ENCODE assay signal across 21 mouse cellular contexts in the genomic region with DNA sequence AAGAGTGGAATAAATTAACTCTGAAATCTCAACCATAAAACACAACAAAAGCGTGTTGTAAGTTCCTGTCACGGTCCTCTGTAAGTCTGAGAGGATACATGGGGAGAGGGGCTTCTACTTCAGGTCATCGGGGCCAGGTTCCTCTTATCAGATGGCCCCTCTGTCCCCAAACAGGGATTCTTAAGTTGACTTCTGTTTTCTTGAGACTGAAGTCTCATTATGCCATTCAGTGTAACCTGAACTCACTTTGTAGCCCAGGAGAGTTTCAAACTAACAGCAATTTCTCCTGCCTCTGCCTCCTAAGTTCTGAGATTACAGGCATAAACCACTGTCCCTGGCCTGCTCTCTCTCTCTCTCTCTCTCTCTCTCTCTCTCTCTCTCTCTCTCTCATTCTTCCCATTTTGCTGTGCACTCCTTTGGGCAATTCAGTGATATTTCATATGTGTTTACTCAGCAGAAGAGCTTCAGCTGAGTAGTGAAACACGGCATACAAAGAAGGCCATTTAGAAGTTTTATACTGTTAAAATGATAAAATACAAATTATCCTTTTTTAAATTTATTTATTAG. TPM values are rescaled to one million over a fixed set of nuclear protein-coding genes. Genes with fewer than 3 reads are reported as not detected.
DNase-seq lines count a peak whose midpoint lies in the region; ATAC-seq and TF ChIP-seq lines count a peak whose summit lies in the region.
"Had no signal": no experiment of that assay in that cellular context is flagged by ENCODE, and none has a peak within 500 bp of the region (broad histone marks: within the 10 kb centered on the region; RNA-seq: fewer than 3 reads in every experiment).

No protein-coding gene starts in this region.

- TF ChIP-seq RAD21 in MEL (IDR thresholded peaks at IDR 0.05; ENCODE audit: low read depth, low read length) = no peak

- TF ChIP-seq POLR2A in MEL (IDR thresholded peaks at IDR 0.05; ENCODE audit: control insufficient read depth in 1 of 2, insufficient read depth in 1 of 2, low read depth in 1 of 2, low read length in 2 of 2, poor library complexity in 1 of 2) = no peak

- H3K4me1 ChIP-seq in heart, embryonic 12.5 days (replicated peaks) = peaks cover 24% of the 10 kb centered on the region
- peaks cover 31 to 41% of the 10 kb centered on the region in 2 experiments for H3K4me1 ChIP-seq in MEL (ENCODE audit: control insufficient read depth in 1 of 2, insufficient read depth in 2 of 2, low read length in 2 of 2)
- peaks cover 92% of the 10 kb centered on the region for H3K4me1 ChIP-seq in liver, embryonic 15.5 days (replicated peaks)
- H3K4me1 ChIP-seq: hindbrain, embryonic 12.5 days; midbrain, embryonic 15.5 days; neural tube, embryonic 12.5 days had no signal

- H3K4me3 ChIP-seq in heart, embryonic 12.5 days = no peak overlapping the region
- peak overlapping the region; percentile 20 to 37 for H3K4me3 ChIP-seq in MEL (ENCODE audit: control insufficient read depth in 1 of 2, insufficient read depth in 1 of 2, low read depth in 2 of 2, low read length in 2 of 2)
- H3K4me3 ChIP-seq in liver, embryonic 15.5 days (replicated peaks) = 0 out of 2 replicates have a peak overlapping the region, but pooled peaks have one; percentile 7
- H3K4me3 ChIP-seq: hindbrain, embryonic 12.5 days; limb, embryonic 13.5 days; lung, embryonic 15.5 days; midbrain, embryonic 15.5 days; neural tube, embryonic 12.5 days had no signal

- no peak for DNase-seq in heart, adult 8-10 months (ENCODE audit: low spot score)
- DNase-seq in MEL (ENCODE audit: low read depth, low spot score) = peak; percentile 66
- DNase-seq in lung, postnatal 25 days (ENCODE audit: low spot score) = no peak
- DNase-seq in lung, adult 18-20 months = no peak
- DNase-seq: cerebellum, adult 2 months; embryo, embryonic 11 days; forebrain, postnatal 0 days; gastrocnemius, postnatal 14 days; kidney, adult 8-10 months; lung, postnatal 4 days; right cerebral cortex, postnatal 14 days; spleen, adult 18-20 months had no signal

- H3K9ac ChIP-seq in heart, embryonic 12.5 days = no peak overlapping the region
- peak overlapping the region; percentile 69 for H3K9ac ChIP-seq in MEL (ENCODE audit: control insufficient read depth, low read depth, low read length, poor library complexity, severe bottlenecking)
- H3K9ac ChIP-seq in liver, embryonic 15.5 days = peak overlapping the region; percentile 62; the same call in 1 of the 2 replicates
- H3K9ac ChIP-seq: forebrain, postnatal 0 days; hindbrain, embryonic 12.5 days; limb, embryonic 13.5 days; lung, embryonic 15.5 days; midbrain, embryonic 15.5 days; neural tube, embryonic 12.5 days had no signal

- no peaks in the 10 kb centered on the region; the same call in 1 of the 2 replicates for H3K79me2 ChIP-seq in MEL (ENCODE audit: control insufficient read depth, insufficient read depth, low read length, poor library complexity)

- no peaks in the 10 kb centered on the region for H3K36me3 ChIP-seq in heart, embryonic 12.5 days
- H3K36me3 ChIP-seq in MEL (ENCODE audit: control insufficient read depth in 1 of 2, insufficient read depth in 2 of 2, low read length in 2 of 2) = peaks cover 0 to 47% of the 10 kb centered on the region in 2 experiments; a peak in 2 of 4 replicates
- H3K36me3 ChIP-seq in liver, embryonic 15.5 days (replicated peaks) = peaks cover 69% of the 10 kb centered on the region
- H3K36me3 ChIP-seq: hindbrain, embryonic 12.5 days; limb, embryonic 13.5 days; lung, embryonic 15.5 days; midbrain, embryonic 15.5 days; neural tube, embryonic 12.5 days had no signal

- no peak for TF ChIP-seq EP300 in MEL (IDR thresholded peaks at IDR 0.05; ENCODE audit: low read depth in 1 of 2, low read length in 2 of 2)

- 66% methylated on average over 4 of the region's 4 CpGs for WGBS in heart, embryonic 12.5 days
- WGBS in liver, embryonic 15.5 days (ENCODE audit: insufficient replicate concordance) = 34% methylated on average over 4 of the region's 4 CpGs

- no peak overlapping the region for H3K4me2 ChIP-seq in heart, embryonic 12.5 days
- H3K4me2 ChIP-seq in liver, embryonic 15.5 days = peak overlapping the region; percentile 70
- H3K4me2 ChIP-seq: hindbrain, embryonic 12.5 days; limb, embryonic 13.5 days; lung, embryonic 15.5 days; midbrain, embryonic 15.5 days; neural tube, embryonic 12.5 days had no signal

- ATAC-seq in heart, embryonic 12.5 days (ENCODE audit: insufficient number of reproducible peaks, low FRiP score) = no peak
- ATAC-seq in erythroblast, adult 5-6 weeks (replicated peaks; ENCODE audit: low FRiP score, poor library complexity, severe bottlenecking) = peak; percentile 6; the same call in 1 of the 2 replicates
- no peak for ATAC-seq in liver, embryonic 15.5 days (ENCODE audit: insufficient read depth)
- ATAC-seq: CD4-positive, CD25-positive, alpha-beta regulatory T cell, adult 4 months; forebrain, postnatal 0 days; midbrain, embryonic 15.5 days had no signal

- TF ChIP-seq CTCF in MEL (IDR thresholded peaks at IDR 0.05 in 2 of 3, conservative IDR thresholded peaks at IDR 0.05 in 1 of 3; ENCODE audit: control insufficient read depth in 1 of 3, insufficient read depth in 1 of 3, low read depth in 2 of 3, low read length in 3 of 3, poor library complexity in 1 of 3, severe bottlenecking in 1 of 3) = no peak

- no peaks in the 10 kb centered on the region for H3K27me3 ChIP-seq in heart, embryonic 12.5 days (replicated peaks)
- H3K27me3 ChIP-seq in MEL (ENCODE audit: control insufficient read depth in 1 of 2, insufficient read depth in 2 of 2, low read length in 2 of 2) = no peaks in the 10 kb centered on the region
- H3K27me3 ChIP-seq in liver, embryonic 15.5 days = no peaks in the 10 kb centered on the region
- H3K27me3 ChIP-seq: hindbrain, embryonic 12.5 days; limb, embryonic 13.5 days; lung, embryonic 15.5 days; midbrain, embryonic 15.5 days; neural tube, embryonic 12.5 days had no signal

- 0 out of 2 replicates have a peak overlapping the region, but pooled peaks have one; percentile 15 for H3K27ac ChIP-seq in heart, embryonic 12.5 days (ENCODE audit: poor library complexity, severe bottlenecking)
- peak overlapping the region; percentile 100 for H3K27ac ChIP-seq in MEL (ENCODE audit: control insufficient read depth, low read depth, low read length)
- H3K27ac ChIP-seq in liver, embryonic 15.5 days (replicated peaks) = peak overlapping the region; percentile 96
- H3K27ac ChIP-seq: hindbrain, embryonic 12.5 days; limb, embryonic 13.5 days; lung, embryonic 15.5 days; midbrain, embryonic 15.5 days; neural tube, embryonic 12.5 days had no signal

- no peaks in the 10 kb centered on the region for H3K9me3 ChIP-seq in heart, embryonic 12.5 days (replicated peaks)
- no peaks in the 10 kb centered on the region for H3K9me3 ChIP-seq in MEL (replicated peaks; ENCODE audit: insufficient read depth, low read length)
- no peaks in the 10 kb centered on the region for H3K9me3 ChIP-seq in liver, embryonic 15.5 days (replicated peaks)
- H3K9me3 ChIP-seq: hindbrain, embryonic 12.5 days; limb, embryonic 13.5 days; lung, embryonic 15.5 days; midbrain, embryonic 15.5 days; neural tube, embryonic 12.5 days had no signal

TF ChIP-seq in MEL, 35 proteins besides CTCF, POLR2A, EP300 and RAD21:
- 0 out of 2 replicates have a peak, but pooled peaks have one; percentile 39 for TF ChIP-seq RCOR1 (IDR thresholded peaks at IDR 0.05; ENCODE audit: low read depth, low read length)
- 0 out of 2 replicates have a peak, but pooled peaks have one; percentile 20 for TF ChIP-seq MXI1 (IDR thresholded peaks at IDR 0.05; ENCODE audit: low read depth, low read length)
- peak; percentile 50; the same call in 1 of the 2 replicates for TF ChIP-seq GATA1 (IDR thresholded peaks at IDR 0.05; ENCODE audit: low read depth, low read length)
- no peak for TF ChIP-seq ZC3H11A (IDR thresholded peaks at IDR 0.05; ENCODE audit: low read depth, low read length)
- no peak for TF ChIP-seq NELFE (IDR thresholded peaks at IDR 0.05; ENCODE audit: low read depth, low read length)
- TF ChIP-seq POLR2AphosphoS2 (IDR thresholded peaks at IDR 0.05; ENCODE audit: low read length) = no peak
- no peak for TF ChIP-seq ZNF384 (IDR thresholded peaks at IDR 0.05; ENCODE audit: low read depth, low read length)
- no peak for TF ChIP-seq UBTF (IDR thresholded peaks at IDR 0.05; ENCODE audit: borderline replicate concordance, insufficient read depth, low read depth, low read length)
- TF ChIP-seq CHD1 (IDR thresholded peaks at IDR 0.05; ENCODE audit: low read depth, low read length) = 0 out of 2 replicates have a peak, but pooled peaks have one; percentile 25
- TF ChIP-seq JUND (IDR thresholded peaks at IDR 0.05; ENCODE audit: low read depth, low read length) = peak; percentile 94

RNA-seq across cellular contexts. Expression of a gene that starts 43.9 kb away (rescaled TPM):
- polyA plus RNA-seq in heart, embryonic 12.5 days (2016; fragmentation: Nextera tagmentation; extraction: Ambion mirVana) = 18.9 and 20.6 TPM in 2 replicates
- 1 to 10 TPM; 3.0 to 3.8 (median 3.4) TPM for total RNA-seq in heart, adult 8-10 months (2022)
- 15.2 and 15.7 TPM in 2 replicates for total RNA-seq in MEL (2012; rRNA removed)
- polyA plus RNA-seq in MEL (2012; ENCODE audit: insufficient read depth in 1 of 2, insufficient read length in 2 of 2, low read depth in 1 of 2, low replicate concordance in 2 of 2, missing spikeins in 1 of 2) = 100 to 1,000 TPM in 1 of 2 experiments, 10 to 100 TPM in 1; 34.1 to 154 TPM
- total RNA-seq in erythroblast, adult 5-6 weeks (2015; ENCODE audit: low replicate concordance) = 115 and 138 TPM in 2 replicates
- total RNA-seq in erythroblast, adult 5-6 weeks (2017; ENCODE audit: low replicate concordance) = 122 and 195 TPM in 2 replicates
- polyA plus RNA-seq in liver, embryonic 15.5 days (2015; fragmentation: Nextera tagmentation; extraction: Ambion mirVana) = 66.8 and 70.4 TPM in 2 replicates

Comparison
In these comparisons a context has a peak if more than half of its experiments do, and no peak if none do; other contexts are left out.
1. H3K27ac ChIP-seq: peak in every context shown above with its lines; median percentile 100 in MEL; 96 in liver, embryonic 15.5 days; 15 in heart, embryonic 12.5 days.